Mouse (Mus musculus) neural tube, embryonic 15.5 days (tissue): ENCODE measurements around the gene Pycard. TPM values are rescaled to one million over a fixed set of nuclear protein-coding genes. Genes with fewer than 3 reads are reported as not detected.
"Not testable (repeated sequence)": the region's sequence is repeated elsewhere in the genome, so short reads cannot be mapped to it uniquely, and the experiment has no call there.

Experiments
- ATAC-seq: fragments of 200-750 bp; cut with Nextera tagmentation; 2 replicates; pipeline ENCODE4 v1.8.0; 2017; ENCODE audit warnings: mild to moderate bottlenecking, moderate TSS enrichment, moderate library complexity; ENCODE audit not compliant: low FRiP score
- H3K27ac ChIP-seq: fragments of 300-500 bp; sonication (generic); replicated peaks from 2 replicates; pipeline ENCODE4 v1.5.1; 2015; ENCODE audit warnings: mild to moderate bottlenecking, inconsistent platforms
- H3K27me3 ChIP-seq: fragments of 300-500 bp; sonication (generic); replicated peaks from 2 replicates; pipeline ENCODE4 v1.6.1; 2015; ENCODE audit warnings: inconsistent platforms
- H3K36me3 ChIP-seq: fragments of 300-500 bp; sonication (generic); 2 replicates; pipeline ENCODE4 v1.6.1; 2015; ENCODE audit warnings: inconsistent platforms
- H3K4me1 ChIP-seq: fragments of 300-500 bp; sonication (generic); 2 replicates; pipeline ENCODE4 v1.6.1; 2015; ENCODE audit warnings: inconsistent platforms
- H3K4me2 ChIP-seq: fragments of 300-500 bp; sonication (generic); 2 replicates; pipeline ENCODE4 v1.6.1; 2015; ENCODE audit warnings: inconsistent platforms, mild to moderate bottlenecking, moderate library complexity
- H3K4me3 ChIP-seq: fragments of 300-500 bp; sonication (generic); replicated peaks from 2 replicates; pipeline ENCODE4 v1.5.1; 2015; ENCODE audit warnings: mild to moderate bottlenecking, inconsistent platforms
- H3K9ac ChIP-seq: fragments of 300-500 bp; sonication (generic); replicated peaks from 2 replicates; pipeline ENCODE4 v1.6.1; 2015; ENCODE audit warnings: mild to moderate bottlenecking, inconsistent platforms
- H3K9me3 ChIP-seq: fragments of 300-500 bp; sonication (generic); replicated peaks from 2 replicates; pipeline ENCODE4 v1.6.1; 2016; ENCODE audit warnings: inconsistent platforms
- WGBS: fragments of 180-500 bp; shearing (Covaris S2); methylation state at CpG from one replicate; pipeline ENCODE4 v1.1.7; 2015; ENCODE audit warnings: mixed read lengths; 5-methylcytosine and 5-hydroxymethylcytosine counted together
- polyA plus RNA-seq: library from polyadenylated mRNA; unstranded; fragments of >200 nt; fragmentation: Nextera tagmentation; extraction: Ambion mirVana; gene quantifications from 2 replicates; pipeline ENCODE4 v1.2.1, GENCODE M21; 2015

Gene Pycard
- polyA plus RNA-seq, 1 experiment from 2014 or later = 8.0 TPM

DNA sequence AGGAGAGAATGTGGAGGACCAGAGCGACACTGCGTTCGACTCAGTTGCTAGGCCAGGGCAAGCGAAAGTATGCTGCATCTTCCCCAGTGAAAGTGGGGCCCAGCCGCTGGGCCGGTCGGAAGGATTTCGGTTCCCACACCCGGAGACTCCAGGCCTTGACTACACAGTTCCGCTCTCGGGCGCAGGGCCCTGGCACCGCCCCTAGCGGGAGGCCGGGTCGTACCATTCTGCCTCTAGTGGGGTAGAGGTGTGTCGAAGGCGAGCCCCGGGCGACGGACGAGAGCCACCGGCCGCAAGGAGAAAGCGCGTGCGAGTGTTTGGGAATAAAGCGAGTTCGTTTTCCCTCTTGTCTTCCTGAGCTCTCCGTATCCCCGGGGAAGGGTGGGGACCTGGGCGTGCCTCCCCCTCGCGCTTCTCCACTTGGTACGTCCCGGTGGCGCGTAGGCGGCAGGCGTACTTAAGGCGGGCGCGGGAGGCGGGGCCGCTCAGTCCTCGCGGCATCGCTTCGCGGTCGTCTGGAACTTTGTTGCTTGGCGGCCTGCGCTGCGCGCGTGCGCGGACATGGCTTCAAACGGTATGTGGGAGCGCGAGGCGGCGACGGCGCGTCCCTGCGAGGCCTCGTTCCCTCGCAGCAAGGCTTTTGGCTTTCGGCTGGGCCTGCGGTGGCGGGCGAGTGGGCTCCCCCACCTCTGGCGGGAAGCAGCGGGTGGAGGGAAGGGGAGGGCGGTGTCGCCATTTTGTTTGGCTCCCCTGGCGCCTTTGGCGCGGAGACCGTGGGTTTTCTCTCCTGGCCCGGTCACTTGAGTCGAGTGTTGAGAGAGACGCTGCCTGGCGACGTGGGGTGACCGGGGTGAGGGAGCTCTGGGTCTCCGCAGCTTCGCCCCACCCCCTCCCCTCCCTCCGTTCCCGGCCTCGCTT lies 26.4 kb downstream of the Pycard start, which contains the start of gene Fus:
Gene Fus, plus strand, starts transcription at position 454 of the 918 bp plus-strand sequence.
- H3K4me1 ChIP-seq = peaks cover 29% of the 10 kb centered on the region
- under 1% methylated on average over 75 of the region's 92 CpGs for WGBS
- peak; percentile 93 for ATAC-seq

DNA sequence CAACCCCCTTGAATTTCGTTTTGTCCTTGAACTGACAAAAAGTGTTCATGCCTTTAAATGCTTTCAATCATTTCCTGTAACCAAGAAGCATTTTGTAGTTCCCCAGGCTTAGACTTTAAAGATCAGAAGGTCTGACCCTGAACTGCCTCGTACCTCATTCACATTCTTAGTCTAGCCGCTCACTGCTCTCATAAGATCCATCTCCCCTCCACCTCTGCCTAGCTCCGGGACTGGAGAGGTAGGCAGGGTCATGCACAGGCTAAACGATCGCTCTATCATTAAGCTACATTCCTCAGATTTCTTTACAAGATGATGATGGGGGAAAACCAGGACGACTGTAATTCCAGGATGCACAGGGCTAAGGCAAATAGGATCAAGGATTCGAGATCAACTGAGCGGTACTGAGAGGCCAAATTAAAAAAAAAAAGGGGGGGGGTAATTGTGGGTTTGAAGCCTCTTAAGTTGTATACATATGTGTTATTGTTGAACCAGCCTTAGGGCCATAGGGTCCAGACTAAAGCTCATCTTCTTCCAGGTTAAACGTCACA lies 27.2 kb downstream of the Pycard start:
- Histone ChIP-seq H3K4me1 (peaks cover 29% of the 10 kb centered on the region), H3K4me3 (peak overlapping the region; percentile 99), H3K27me3 (no peaks in the 10 kb centered on the region), H3K9me3 (no peaks in the 10 kb centered on the region), H3K36me3 (peaks cover 16% of the 10 kb centered on the region), H3K9ac (peak overlapping the region; percentile 99), H3K27ac (peak overlapping the region; percentile 99), H3K4me2 (peak overlapping the region; percentile 78)
- WGBS = 6% methylated on average over 10 of the region's 10 CpGs
- peak; percentile 16; the same call in 1 of the 2 replicates for ATAC-seq

More for the DNA sequence above, 26.4 kb downstream of the Pycard start, which contains the start of gene Fus:
- Histone ChIP-seq H3K9ac (peak within 1 kb of the TSS; percentile 99), H3K4me2 (peak within 1 kb of the TSS; percentile 78), H3K36me3 (peaks cover 25% of the 10 kb centered on the region), H3K27me3 (no peaks in the 10 kb centered on the region), H3K4me3 (peak within 1 kb of the TSS; percentile 99), H3K9me3 (no peaks in the 10 kb centered on the region), H3K27ac (peak within 1 kb of the TSS; percentile 99)

DNA sequence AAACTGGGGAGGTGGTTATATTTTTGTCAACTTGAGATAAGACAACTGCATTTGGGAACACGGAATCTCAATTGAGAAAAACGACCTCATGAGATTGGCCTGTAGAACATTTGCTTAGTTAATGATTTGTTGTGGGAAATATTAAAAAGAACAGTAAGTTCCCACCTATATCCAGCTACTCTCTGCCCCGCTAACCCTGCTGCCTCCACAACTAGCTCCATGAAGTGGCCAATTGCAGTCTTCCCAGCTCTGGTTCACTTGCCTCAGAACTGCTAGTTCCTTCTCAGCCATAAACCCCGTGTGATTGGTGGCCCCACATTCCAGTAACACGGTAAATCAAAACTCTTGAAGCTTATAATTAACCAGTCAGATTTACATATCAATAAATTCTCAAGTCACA lies 34.3 kb downstream of the Pycard start:
- Histone ChIP-seq H3K27ac (no peak overlapping the region), H3K4me1 (no peaks in the 10 kb centered on the region), H3K27me3 (no peaks in the 10 kb centered on the region), H3K4me3 (no peak overlapping the region), H3K9me3 (no peaks in the 10 kb centered on the region), H3K4me2 (no peak overlapping the region), H3K36me3 (no peaks in the 10 kb centered on the region), H3K9ac (no peak overlapping the region)
- no peak for ATAC-seq
- WGBS = 69% methylated on average over 5 of the region's 5 CpGs

DNA sequence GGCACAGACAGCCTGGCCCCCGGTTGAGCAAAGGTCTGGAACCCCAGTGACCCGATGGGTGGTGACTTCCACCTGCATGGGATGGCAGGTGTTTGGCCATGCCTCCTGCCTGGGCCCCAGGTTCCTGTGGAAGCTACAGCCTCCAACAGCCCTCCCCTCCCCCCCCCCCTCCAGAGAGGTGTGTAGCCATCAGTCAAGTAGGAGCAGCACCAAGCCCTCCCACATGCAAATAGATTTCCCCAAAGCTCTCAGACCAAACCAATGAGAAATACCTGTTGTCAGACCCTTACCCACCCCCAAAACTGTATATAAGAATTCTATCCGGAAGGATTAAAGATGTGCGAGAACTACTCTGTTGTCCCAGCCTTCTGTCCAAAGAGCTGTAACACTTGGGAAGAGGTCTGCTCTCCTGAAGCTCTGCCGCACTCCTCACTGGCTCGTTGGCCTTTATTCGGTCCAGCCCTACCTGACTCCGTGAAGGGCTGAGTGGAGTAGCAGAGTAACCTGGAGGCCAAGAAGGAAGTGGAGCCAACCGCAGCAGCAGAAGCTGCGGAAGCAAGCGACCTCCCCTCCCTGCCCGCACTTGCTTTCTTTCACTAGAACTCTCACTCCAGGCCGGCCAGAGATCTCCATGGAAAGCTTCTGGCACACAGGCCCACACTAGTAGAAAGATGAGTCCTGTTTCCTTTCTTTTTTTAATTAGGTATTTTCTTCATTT lies 40.6 kb downstream of the Pycard start:
- Histone ChIP-seq H3K9ac (no peak overlapping the region), H3K4me3 (no peak overlapping the region), H3K4me1 (no peaks in the 10 kb centered on the region), H3K36me3 (no peaks in the 10 kb centered on the region), H3K9me3 (no peaks in the 10 kb centered on the region), H3K27me3 (no peaks in the 10 kb centered on the region), H3K27ac (no peak overlapping the region), H3K4me2 (no peak overlapping the region)
- ATAC-seq = no peak
- WGBS = 43% methylated on average over 13 of the region's 13 CpGs

DNA sequence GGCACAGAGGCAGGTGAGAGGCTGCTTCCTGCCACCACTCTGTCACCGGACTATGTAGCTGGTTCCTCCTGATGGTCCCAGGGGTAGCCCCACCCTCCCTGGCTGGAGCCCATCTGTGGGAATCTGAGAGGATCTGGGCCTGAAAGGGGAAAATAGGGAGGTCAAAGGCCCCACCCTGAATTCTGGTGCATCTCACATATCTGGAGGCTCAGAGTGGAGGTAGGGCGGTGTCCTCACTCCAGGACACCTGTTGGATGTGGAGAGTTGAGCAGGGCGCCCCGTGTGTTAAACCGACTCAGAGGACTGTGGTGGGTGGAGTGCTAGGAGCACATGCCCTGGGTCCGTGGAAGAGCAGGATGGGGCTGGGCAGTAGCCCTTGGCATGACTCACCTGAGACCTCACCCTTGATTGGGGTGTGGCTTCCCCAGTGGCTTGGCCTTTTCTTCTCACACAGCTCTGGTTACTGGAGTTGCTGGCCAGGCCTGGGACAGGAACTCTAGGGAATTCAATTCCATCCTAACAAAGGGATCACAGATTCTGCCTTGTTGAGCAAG lies 47.1 kb downstream of the Pycard start, which contains the start of gene Prss36:
Gene Prss36, minus strand, starts transcription at position 256 of the 554 bp plus-strand sequence.
- H3K4me1 ChIP-seq = no peaks in the 10 kb centered on the region
- peaks cover 29% of the 10 kb centered on the region for H3K27me3 ChIP-seq
- no peak within 1 kb of the TSS for H3K4me2 ChIP-seq
- no peaks in the 10 kb centered on the region for H3K9me3 ChIP-seq
- no peak within 1 kb of the TSS for H3K27ac ChIP-seq
- H3K36me3 ChIP-seq = no peaks in the 10 kb centered on the region
- WGBS = 75% methylated on average over 6 of the region's 6 CpGs
- no peak within 1 kb of the TSS for H3K4me3 ChIP-seq
- ATAC-seq = no peak
- H3K9ac ChIP-seq = no peak within 1 kb of the TSS

DNA sequence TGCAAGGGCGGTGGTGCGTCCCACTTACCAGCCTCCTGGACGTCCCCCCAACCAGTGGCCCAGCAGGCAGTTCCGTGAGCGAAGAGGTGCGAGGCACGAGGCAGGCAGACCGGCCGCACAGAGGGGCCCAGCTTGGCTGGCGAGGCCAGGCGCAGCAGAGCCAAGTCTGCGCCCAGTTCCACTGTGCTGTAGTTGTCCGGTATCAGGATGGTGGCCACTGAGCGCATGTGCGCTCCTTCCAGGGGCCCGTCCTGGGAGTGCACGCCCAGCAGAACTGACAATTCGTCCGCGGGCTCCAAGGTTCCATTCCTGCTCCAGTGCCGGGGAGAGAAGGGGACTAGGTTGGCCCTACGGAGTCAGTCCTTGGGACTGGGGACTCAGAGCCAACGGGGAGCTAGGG lies 49.1 kb downstream of the Pycard start:
- no peak overlapping the region for H3K4me3 ChIP-seq
- peak overlapping the region; percentile 1; the same call in 1 of the 2 replicates for H3K4me2 ChIP-seq
- H3K4me1 ChIP-seq = no peaks in the 10 kb centered on the region
- no peaks in the 10 kb centered on the region for H3K9me3 ChIP-seq
- 11% methylated on average over 23 of the region's 23 CpGs for WGBS
- H3K9ac ChIP-seq = no peak overlapping the region
- no peak overlapping the region for H3K27ac ChIP-seq
- peaks cover 29% of the 10 kb centered on the region for H3K27me3 ChIP-seq
- no peaks in the 10 kb centered on the region for H3K36me3 ChIP-seq
- ATAC-seq = no peak

DNA sequence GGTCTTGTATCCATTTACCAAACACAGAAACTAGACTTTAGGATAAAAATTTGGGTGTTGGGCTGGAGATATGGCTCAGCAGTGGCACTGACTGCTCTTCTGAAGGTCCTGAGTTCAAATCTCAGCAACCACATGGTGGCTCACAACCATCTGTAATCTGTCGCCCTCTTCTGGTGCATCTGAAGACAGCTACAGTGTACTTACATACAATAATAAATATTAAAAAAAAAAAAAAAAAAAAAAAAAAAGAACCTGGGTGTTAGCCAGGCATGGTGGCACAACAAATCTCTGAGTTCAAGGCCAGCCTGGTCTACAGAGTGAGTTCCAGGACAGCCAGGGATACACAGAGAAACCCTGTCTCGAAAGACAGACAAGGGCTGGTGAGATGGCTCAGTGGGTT lies 51.6 kb downstream of the Pycard start:
- peaks cover 29% of the 10 kb centered on the region for H3K27me3 ChIP-seq
- not testable (repeated sequence) for H3K27ac ChIP-seq, H3K4me1 ChIP-seq, ATAC-seq, H3K4me2 ChIP-seq, H3K9me3 ChIP-seq, H3K4me3 ChIP-seq, H3K9ac ChIP-seq, H3K36me3 ChIP-seq
- WGBS = 66% methylated on average over 2 of the region's 2 CpGs

Other genes with a start within 250 kb of the Pycard start
- gene Fbxl19, start 249.3 kb downstream of the Pycard start, polyA plus RNA-seq = 6.9 and 8.7 TPM in 2 replicates
- 8.6 and 13.5 TPM in 2 replicates for gene Orai3, start 224.1 kb downstream of the Pycard start, polyA plus RNA-seq
- gene Setd1a, start 217.2 kb downstream of the Pycard start, polyA plus RNA-seq = 17.8 and 19.5 TPM in 2 replicates
- gene Gm49388, start 208.3 kb downstream of the Pycard start, polyA plus RNA-seq = not detected in 2 replicates
- gene Hsd3b7, start 193.3 kb downstream of the Pycard start, polyA plus RNA-seq = 9.8 and 11.6 TPM in 2 replicates
- 20.2 and 25.4 TPM in 2 replicates for gene Stx4a, start 169.6 kb downstream of the Pycard start, polyA plus RNA-seq
- 66.0 and 70.8 TPM in 2 replicates for gene Stx1b, start 169.3 kb downstream of the Pycard start, polyA plus RNA-seq
- 7.0 and 8.6 TPM in 2 replicates for gene Zfp646, start 117.6 kb downstream of the Pycard start, polyA plus RNA-seq
- 28.9 and 30.4 TPM in 2 replicates for gene Zfp668, start 117.0 kb downstream of the Pycard start, polyA plus RNA-seq
- 1.1 and 1.2 TPM in 2 replicates for gene Prss53, start 102.9 kb downstream of the Pycard start, polyA plus RNA-seq
- gene Gm21974, start 98.4 kb downstream of the Pycard start, polyA plus RNA-seq = not detected in 2 replicates
- gene Vkorc1, start 98.2 kb downstream of the Pycard start, polyA plus RNA-seq = 86.2 and 96.0 TPM in 2 replicates
- gene Bckdk, start 89.8 kb downstream of the Pycard start, polyA plus RNA-seq = 58.2 and 66.7 TPM in 2 replicates
- gene Kat8, start 81.4 kb downstream of the Pycard start, polyA plus RNA-seq = 41.3 and 46.1 TPM in 2 replicates
- gene Prss8, start 63.8 kb downstream of the Pycard start, polyA plus RNA-seq = 0.40 and 5.1 TPM in 2 replicates
- 13.9 and 16.2 TPM in 2 replicates for gene Prss36, start 47.1 kb downstream of the Pycard start, polyA plus RNA-seq
- gene Fus, start 26.4 kb downstream of the Pycard start, polyA plus RNA-seq = 357 and 362 TPM in 2 replicates
- 0.31 and 0.40 TPM in 2 replicates for gene Trim72, start 10.1 kb upstream of the Pycard start, polyA plus RNA-seq
- gene Itgam, start 68.8 kb upstream of the Pycard start, polyA plus RNA-seq = 1.2 and 1.7 TPM in 2 replicates
- gene Gm49368, start 68.8 kb upstream of the Pycard start, polyA plus RNA-seq = not detected in 2 replicates
- 0.08 and 0.19 TPM in 2 replicates for gene Itgax, start 135.7 kb upstream of the Pycard start, polyA plus RNA-seq
- gene Itgad, start 160.5 kb upstream of the Pycard start, polyA plus RNA-seq = 0.04 and 0.23 TPM in 2 replicates
- 4.3 and 8.2 TPM in 2 replicates for gene Cox6a2, start 212.5 kb upstream of the Pycard start, polyA plus RNA-seq
- 13.8 and 14.0 TPM in 2 replicates for gene Armc5, start 243.5 kb upstream of the Pycard start, polyA plus RNA-seq
- gene 9130023H24Rik, start 244.2 kb upstream of the Pycard start, polyA plus RNA-seq = 6.4 and 6.6 TPM in 2 replicates